Mouse (Mus musculus): Measurements from ENCODE around the gene Mia. TPM values are rescaled to one million over a fixed set of nuclear protein-coding genes. Genes with fewer than 3 reads are reported as not detected.

Gene Mia
- 1.1 to 3.3 TPM (median 1.2 TPM) in 3 of 4 replicates, not detected in the other for total RNA-seq (2023)

GRCm38 (mm10) chr7:27180837-27181695, at the start of gene Mia, which contains the start of gene Gm21983:
Gene Mia (minus strand): TSS chr7:27181157.
Gene Gm21983 (minus strand): TSS chr7:27181086.

GRCm38 (mm10) chr7:27228281-27228821, 47.4 kb upstream of the Mia start, which contains the start of gene Itpkc:
Gene Itpkc (minus strand): TSS chr7:27228661.

GRCm38 (mm10) chr7:27195681-27196611, 15.0 kb upstream of the Mia start, which contains the start of the genes BC024978 and Snrpa:
Gene BC024978 (plus strand): TSS chr7:27195781.
Gene Snrpa (minus strand): TSS chr7:27196271.

GRCm38 (mm10) chr7:27178324-27179216, 2.4 kb downstream of the Mia start, which contains the start of gene Rab4b:
Gene Rab4b (minus strand): TSS chr7:27178896.

GRCm38 (mm10) chr7:27166614-27167474, 14.1 kb downstream of the Mia start, which contains the start of gene Egln2:
Gene Egln2 (minus strand): TSS chr7:27166802.

GRCm38 (mm10) chr7:27153205-27153764, 27.7 kb downstream of the Mia start, which contains the start of gene Cyp2t4:
Gene Cyp2t4 (plus strand): TSS chr7:27153714.

Other genes with a start within 250 kb of the Mia start
- not detected in 4 replicates for gene Cyp2a22, start 241.8 kb downstream of the Mia start, total RNA-seq (2023)
- gene Cyp2a12, start 152.1 kb downstream of the Mia start, total RNA-seq (2023) = not detected in 4 replicates
- gene Cyp2f2, start 61.2 kb downstream of the Mia start, total RNA-seq (2023) = not detected in 4 replicates
- gene Cyp2t4, start 27.4 kb downstream of the Mia start, total RNA-seq (2023) = not detected in 4 replicates
- 177 to 204 TPM (median 188 TPM) in 4 replicates for gene Egln2, start 14.4 kb downstream of the Mia start, total RNA-seq (2023)
- 147 to 182 TPM (median 171 TPM) in 4 replicates for gene Rab4b, start 2.3 kb downstream of the Mia start, total RNA-seq (2023)
- gene Gm21983, start 71 bp downstream of the Mia start, total RNA-seq (2023) = not detected in 4 replicates
- 11.5 to 19.8 TPM (median 17.1 TPM) in 4 replicates for gene BC024978, start 14.6 kb upstream of the Mia start, total RNA-seq (2023)
- gene Snrpa, start 15.1 kb upstream of the Mia start, total RNA-seq (2023) = 112 to 116 TPM (median 114 TPM) in 4 replicates
- gene Itpkc, start 47.5 kb upstream of the Mia start, total RNA-seq (2023) = 18.8 to 22.0 TPM (median 20.4 TPM) in 4 replicates
- 24.1 to 29.2 TPM (median 27.8 TPM) in 4 replicates for gene Coq8b, start 51.9 kb upstream of the Mia start, total RNA-seq (2023)
- gene Numbl, start 77.3 kb upstream of the Mia start, total RNA-seq (2023) = 1.4 to 2.6 TPM (median 2.1 TPM) in 4 replicates
- 0.83 to 1.2 TPM (median 1.0 TPM) in 4 replicates for gene Ltbp4, start 156.5 kb upstream of the Mia start, total RNA-seq (2023)
- gene Shkbp1, start 174.9 kb upstream of the Mia start, total RNA-seq (2023) = 85.2 to 97.4 TPM (median 91.1 TPM) in 4 replicates
- gene Gm20479, start 176.3 kb upstream of the Mia start, total RNA-seq (2023) = 7.5 to 14.1 TPM (median 9.1 TPM) in 3 of 4 replicates, not detected in the other